Mouse (Mus musculus): ENCODE measurements around the gene Mgat4a.

The Mgat4a gene

DNA sequence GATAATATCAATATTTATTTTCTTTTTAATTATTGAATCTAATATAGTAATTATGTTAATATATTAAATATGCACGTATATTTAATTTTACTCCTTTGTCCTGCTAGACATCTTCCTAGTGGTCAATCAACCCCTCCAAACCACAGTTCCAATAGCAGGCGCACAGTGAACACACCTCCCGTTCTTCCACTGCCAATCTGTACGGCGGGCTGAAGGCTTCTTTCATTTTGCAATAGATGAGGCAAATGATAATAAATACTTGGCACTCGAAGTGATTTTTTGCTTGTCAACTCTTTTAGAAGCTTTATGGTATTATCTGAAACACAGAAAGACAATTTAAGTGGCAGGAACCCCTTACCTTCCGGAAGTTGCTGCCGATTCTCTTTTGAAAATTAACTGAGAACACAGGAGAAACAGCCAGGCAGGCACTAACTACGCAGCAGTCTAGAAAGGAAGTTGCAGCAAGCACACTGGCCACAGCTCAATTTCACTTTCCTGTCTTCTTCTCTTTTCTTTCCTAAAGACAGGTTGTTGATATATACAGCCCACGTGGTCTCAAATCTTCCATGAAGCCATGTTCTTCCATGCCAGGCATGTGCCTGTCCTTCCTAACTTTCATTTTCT is 45.0 kb downstream of the Mgat4a start:
- no peak for DNase-seq (ENCODE audit: low spot score in 2 of 2)

DNA sequence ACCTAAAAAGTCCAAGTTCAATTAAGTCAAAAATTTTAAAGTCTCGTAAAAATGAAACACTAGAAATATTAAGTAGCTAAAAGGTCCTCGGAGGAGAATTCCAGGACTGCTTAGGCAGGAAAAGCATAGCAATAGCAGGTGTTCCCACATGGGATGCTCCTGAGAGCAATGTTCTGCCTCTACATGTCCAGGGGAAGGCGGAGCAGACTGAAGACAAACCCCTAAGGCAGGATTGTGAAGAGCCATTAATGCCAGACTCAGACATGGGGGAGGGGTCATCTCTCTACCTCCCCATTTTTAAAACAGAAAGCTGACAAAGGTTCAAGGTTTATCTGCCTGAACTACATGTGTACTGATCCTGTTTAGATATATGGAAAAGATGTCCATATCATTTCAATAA is 45.7 kb downstream of the Mgat4a start:
- DNase-seq (ENCODE audit: low spot score in 2 of 2) = no peak

DNA sequence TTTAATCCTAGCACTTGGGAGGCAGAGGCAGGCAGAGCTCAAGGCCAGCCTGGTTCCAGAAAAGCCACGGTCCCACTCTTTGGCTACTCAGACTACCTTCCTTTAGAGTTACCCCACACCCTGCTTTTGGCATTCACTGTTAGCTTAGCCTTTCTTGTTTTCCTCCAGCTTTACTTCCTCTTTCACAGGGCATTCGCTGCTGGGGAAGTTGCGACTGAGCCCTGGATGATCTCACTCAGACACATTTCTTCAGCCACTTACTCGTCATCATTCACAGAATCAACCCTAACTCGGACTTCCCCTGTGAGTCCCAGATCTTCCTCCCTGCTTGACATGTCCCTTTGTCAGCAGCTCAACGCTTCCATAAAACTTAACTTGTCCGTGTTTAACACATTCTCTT is 49.1 kb downstream of the Mgat4a start:
- no peak for DNase-seq (ENCODE audit: low spot score in 2 of 2)

DNA sequence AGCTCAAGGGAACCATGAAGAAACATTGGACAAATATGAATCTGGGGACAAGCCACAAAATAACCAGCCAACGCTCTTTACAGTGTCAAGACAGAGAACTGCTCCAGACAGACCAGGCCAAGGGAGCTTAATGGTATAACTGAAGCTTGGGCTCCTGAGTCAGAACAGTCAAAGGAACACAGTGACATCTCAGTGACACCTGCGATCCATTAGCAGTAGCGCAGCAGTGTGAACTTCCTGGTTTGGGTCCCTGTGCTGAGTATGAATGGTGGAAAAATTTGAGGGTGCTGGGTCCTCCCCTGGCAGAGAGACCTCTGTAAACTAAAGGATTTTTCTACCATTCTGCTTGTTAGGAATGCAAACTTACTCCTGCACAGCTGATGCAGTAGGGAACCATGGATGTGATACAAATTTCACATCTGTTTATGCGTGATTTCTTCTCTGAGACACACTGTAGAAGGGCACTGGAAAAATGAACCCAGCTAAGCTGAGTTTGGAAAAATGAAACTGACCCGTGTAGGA is 50.1 kb downstream of the Mgat4a start:
- DNase-seq (ENCODE audit: low spot score in 2 of 2) = no peak

DNA sequence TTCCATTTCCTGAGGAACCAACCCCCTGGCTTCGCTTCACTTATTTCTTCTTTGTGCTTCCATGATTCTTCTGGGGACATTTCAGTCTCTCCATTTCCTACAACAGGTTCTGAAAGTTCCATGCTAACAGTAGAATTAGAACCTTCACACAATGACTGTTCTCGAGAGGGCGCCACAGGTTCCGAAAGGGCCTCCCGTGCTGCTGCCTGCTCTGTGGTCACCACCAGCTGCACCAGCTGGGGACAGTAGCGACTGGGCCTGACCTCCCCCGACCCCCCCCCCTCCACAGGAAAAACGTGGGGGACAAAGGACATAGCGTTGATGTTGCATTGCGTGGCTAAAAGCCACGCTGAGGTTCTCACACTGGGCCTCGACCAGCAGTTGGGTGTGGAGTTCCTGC is 52.3 kb downstream of the Mgat4a start:
- no peak for DNase-seq (ENCODE audit: low spot score in 2 of 2)

DNA sequence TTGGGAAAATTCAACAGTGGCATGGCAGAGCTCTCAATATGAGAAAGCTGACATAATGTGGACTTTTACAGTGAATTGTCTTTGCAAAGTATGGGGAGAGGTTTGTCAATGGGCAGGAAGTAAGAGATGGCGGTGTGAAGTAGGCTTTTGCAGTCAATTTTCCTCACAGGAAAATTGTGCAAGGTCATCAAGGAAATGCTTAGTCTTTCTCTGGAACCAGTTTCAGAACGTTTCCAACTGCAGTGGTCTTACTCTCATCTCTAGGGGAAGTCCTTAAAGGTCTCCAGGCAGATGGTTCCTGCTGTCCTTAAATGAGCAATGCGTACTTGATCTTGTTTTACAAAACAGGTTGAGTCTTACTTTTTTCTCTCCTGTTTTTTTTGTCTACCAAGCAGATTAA is 53.8 kb downstream of the Mgat4a start:
- no peak for DNase-seq (ENCODE audit: low spot score in 2 of 2)

DNA sequence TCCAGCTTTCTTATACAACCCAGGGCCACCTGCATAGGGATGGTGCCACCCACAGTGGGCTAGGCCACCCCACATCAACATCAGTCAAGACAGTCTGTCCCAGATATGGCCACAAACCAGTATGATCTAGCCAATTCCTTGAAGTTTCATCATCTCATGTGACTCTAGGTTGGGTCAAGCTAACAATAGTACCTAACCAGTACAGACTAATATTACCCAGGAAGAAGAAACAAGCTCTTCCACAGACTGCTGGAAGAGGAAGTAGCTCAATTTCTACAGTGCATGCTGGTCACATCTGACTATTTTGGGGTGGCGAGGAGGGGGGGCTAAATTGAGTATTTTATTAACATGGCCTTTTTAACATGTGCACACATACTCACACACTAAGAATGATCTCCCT is 54.4 kb downstream of the Mgat4a start:
- no peak for DNase-seq (ENCODE audit: low spot score in 2 of 2)

DNA sequence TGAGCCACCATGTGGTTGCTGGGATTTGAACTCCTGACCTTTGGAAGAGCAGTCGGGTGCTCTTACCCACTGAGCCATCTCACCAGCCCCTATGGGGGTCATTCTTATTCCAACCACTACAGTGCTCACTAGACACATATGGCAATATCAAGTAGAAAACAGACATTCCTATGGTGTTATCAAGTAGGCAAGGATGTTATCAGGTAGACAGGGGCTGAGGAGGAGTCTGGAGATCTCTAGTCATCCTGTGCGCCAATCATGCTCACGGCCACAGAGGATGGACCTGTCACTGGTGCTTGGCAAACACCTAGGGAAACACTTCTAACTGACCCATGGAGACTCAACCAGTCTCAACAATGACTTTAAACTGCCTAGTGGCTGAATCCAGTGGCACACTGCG is 56.2 kb downstream of the Mgat4a start:
- no peak for DNase-seq (ENCODE audit: low spot score in 2 of 2)

DNA sequence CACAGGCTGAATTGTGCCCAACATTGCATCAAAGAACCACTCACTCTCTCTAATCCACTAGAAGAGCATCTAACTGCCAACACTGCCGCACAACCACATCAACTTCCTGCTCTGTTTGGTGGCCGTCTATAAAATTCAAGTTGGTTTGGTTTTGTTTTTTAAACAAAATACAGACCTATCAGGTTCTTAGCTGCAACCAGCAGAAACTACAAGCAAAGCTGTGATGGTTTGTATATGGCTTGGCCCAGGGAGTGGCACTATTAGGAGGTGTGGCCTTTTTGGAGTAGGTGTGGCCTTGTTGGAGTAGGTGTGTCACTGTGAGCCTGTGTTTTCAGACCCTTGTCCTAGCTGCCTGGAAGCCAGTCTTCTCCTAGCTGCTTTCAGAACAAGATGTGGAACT is 59.5 kb downstream of the Mgat4a start:
- DNase-seq (ENCODE audit: low spot score in 2 of 2) = no peak

DNA sequence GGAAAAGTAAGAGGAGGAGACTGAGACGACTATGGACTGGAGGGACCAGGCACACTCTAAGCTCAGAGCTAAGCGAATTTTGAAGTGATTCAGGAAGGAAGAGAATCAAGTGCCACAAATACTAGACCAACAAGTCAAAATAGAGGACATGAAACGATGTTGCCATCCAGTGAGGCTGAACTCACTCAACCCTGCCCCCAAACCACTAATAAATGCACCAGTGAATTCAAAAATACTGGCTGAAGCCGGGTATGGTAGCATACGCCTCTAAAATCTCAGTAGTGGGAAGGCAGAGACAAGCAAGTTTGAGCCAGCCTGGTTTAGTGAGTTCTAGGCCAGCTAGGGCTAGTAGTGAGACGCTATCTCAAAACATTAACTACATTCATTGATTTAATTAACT is 60.1 kb downstream of the Mgat4a start:
- no peak for DNase-seq (ENCODE audit: low spot score in 2 of 2)

DNA sequence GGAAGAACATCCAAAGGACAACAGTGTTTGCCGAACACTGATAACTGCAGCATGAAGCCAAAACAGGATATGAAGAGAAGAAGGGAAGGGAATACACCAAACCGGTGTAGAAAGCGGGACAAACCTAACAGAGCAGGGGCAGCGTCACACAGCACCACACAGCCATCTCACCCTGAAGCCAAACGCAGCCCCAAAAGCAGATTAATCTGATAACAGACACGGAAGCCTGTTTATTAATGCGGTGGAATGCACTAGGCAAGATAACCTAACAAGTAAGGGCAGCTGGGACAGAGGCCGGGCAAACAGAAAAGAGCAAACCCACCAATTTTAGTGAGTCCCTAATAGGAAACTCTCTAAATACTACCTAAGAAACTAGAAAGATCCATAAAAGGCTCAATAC is 61.1 kb downstream of the Mgat4a start:
- no peak for DNase-seq (ENCODE audit: low spot score in 2 of 2)

DNA sequence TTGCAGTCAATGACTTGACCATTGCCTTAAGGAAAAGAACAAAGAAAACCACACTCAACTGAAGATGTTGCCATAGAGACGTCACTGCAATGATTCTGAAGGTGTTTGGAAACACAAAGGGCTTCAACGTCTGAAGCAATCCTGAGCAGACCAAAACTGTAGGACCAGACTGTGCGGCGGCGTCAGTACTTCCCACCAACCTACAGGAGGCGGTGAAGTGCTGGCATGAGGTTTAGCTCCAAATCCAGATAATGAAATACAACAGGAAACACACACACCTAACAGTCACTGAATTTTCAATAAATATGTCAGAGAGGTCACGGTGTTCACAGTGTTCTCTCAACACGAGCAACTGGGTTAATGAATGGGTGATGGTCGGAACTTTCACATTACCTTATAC is 61.7 kb downstream of the Mgat4a start:
- no peak for DNase-seq (ENCODE audit: low spot score in 2 of 2)

DNA sequence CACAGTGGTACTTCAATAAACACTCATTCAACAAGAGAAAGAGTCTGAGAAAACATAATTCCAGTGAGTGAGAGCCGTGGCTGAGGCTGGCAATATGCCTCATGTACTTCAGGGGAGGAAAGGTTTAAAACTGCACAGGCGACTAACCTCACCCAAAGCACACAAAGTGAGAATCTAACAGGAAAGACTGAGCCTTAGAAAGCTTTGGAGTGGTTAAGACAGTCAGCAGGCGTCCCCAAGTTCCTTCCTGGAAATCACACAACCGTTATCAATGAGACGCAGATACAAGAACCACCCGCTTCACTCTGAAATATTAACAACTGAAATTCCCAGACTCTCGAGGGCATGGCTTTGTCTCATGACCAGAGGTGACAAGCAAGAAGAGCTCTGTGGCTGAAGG is 62.4 kb downstream of the Mgat4a start:
- no peak for DNase-seq (ENCODE audit: low spot score in 2 of 2)

DNA sequence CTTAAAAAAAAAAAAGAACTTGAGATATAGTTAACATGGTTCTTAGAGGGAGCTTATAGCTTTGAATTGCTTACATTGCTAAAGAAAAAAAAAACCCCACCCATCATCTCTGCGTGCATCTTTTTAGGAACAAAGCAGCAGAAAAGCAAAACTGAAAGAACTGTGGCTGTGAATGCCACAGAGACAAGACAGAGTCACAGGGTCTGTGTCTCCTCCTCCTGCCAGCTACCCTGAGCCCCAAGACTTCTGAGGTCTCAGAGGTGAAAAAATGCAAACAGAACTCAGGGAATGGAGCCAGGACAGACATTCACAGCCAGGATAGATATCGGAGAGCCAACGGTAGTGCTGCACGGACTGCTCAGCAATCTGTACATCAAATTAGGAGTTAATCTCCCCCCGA is 62.9 kb downstream of the Mgat4a start:
- DNase-seq (ENCODE audit: low spot score in 2 of 2) = no peak

DNA sequence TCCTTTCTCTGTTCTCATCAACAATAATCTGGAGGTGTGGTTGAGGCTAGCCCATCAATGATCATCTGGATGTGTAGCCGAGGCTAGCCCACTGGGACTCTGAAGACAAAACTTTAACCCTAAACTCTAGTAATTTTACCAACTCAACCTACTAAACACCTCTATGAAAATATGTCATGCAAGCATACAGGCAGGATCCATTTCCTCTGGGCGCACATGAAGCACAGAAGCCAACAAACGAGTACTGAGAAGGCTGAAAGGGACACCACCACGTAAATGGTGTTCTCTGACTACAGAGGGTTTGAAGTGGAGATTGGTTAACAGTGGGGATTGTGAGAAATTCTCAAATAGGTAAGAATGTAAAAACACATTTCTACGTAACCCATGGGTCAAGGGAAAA is 63.6 kb downstream of the Mgat4a start:
- DNase-seq (ENCODE audit: low spot score in 2 of 2) = no peak

DNA sequence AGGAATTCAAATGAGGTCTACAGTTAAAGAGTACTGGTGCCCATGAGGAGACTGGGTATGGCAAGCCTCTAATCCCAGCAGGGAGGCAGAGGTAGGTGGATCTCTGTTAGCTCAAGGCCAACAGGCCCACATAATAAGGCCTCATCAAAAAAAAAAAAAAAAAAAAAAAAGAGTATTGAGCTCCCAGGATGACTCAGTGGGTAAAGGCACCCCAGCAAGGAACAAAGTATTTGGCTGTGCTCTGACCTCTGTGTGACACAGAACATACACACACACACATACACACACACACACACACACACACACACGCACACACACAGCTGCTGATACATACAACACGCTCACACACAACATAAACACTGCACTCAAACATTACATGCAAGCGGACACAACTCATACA is 65.5 kb downstream of the Mgat4a start:
- no peak for DNase-seq (ENCODE audit: low spot score in 2 of 2)

DNA sequence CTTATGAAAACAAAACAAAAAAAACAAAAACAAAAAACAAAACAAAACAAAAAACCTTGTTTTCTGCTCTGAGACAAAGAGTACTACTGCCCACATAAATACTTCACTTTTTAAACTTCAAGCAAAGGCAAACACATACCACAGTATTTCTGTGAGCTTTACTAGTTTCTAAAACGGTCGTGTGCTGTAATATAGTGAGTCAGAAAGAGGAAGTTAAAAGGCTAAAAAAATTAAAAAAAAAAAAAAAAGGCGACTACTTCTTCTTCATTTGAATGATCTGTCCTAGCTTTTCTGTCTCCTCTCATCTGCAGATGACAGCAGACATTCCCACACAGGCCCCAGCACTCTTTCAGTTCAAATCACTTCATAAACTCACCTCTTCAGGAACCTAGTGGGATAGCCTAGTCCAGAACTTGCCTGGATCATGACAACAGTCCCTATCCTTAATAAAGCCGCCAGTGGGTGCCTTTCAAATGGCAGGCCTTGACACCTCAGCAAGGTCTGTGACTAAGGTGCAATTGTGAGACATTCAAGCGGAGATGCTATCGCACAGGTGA is 66.1 kb downstream of the Mgat4a start:
- DNase-seq (ENCODE audit: low spot score in 2 of 2) = no peak

DNA sequence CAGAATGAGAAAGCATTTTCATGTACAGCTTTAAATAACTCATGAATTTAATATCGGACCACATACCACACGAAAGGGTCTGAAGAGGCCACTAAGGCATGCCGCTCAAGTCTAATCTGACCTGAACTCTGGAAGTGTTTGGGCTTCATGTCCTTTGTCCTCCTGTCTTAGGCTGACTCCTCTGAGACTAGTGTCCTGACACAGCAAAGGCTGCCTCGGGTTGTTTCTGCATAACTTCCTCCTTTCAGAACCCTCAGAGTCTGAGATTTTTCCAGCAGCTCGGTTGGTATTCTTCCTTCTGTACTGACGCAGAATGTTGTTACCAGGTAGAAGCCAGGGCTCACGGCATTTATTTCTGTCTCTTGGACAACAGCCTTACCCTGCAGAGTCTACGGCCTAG is 66.8 kb downstream of the Mgat4a start:
- DNase-seq (ENCODE audit: low spot score in 2 of 2) = no peak

DNA sequence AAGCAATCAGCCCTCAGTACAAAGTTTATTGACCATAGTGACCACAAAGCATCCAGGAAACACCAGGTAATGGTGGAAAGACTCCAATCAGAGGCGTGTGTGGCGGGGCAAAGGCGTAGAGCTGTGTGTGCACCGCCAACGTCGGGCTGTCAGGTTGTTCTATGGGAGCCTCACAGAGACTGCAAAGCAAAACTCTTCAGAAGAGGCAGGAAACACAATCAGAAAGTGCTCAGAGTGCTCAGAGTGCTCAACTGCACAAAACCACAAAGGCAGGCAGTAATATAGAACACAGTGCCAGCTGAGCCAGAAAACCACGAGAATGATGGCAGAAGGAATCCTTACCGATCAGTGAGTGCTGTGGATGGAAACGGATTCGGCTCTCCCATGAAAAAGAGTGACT is 67.6 kb downstream of the Mgat4a start:
- no peak for DNase-seq (ENCODE audit: low spot score in 2 of 2)

DNA sequence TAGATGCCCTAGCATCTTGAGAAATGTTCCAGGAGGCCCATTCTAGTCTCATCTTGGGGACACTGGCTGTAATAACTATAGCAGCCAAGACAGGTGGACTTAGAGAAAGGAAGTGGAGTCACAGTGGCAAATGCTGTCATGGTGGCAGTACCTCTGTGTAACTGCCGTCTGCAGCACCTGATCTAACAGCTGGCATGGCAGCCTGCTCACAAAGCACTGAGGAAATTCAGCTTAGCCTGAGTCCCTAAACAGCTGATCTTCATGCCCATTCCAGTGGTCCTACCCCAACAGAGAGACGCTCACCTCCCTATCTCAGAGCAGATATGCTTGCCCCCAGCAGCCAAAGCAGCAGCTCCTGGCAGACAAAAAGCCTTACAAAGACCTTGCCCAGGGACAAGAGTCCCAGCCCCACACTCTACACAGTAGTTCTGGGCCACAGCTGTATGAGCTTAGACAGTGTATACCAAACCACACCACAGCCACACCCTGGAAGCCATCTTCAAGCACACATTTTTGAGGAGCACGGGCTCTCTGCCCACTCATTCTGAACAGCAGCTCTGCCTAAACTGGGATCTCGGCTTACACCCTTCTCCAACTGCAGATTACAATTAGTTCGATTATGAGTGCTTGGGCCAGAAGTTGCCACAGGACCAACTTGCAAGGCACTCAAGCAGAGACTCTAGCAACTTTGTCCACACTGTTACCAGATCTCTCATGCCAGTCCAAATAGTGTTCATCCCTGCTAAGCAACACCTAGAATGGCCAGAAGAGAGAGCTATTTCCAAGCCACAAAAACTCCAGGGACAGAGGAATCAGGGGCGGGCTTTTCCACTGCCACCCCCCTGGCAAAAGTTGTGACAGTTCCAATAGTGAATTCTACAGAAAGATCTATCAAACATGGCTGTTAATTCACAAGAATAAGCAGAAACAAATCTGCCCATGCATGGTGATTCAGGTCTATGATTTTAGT is 69.4 kb downstream of the Mgat4a start:
- DNase-seq (ENCODE audit: low spot score in 2 of 2) = no peak

DNA sequence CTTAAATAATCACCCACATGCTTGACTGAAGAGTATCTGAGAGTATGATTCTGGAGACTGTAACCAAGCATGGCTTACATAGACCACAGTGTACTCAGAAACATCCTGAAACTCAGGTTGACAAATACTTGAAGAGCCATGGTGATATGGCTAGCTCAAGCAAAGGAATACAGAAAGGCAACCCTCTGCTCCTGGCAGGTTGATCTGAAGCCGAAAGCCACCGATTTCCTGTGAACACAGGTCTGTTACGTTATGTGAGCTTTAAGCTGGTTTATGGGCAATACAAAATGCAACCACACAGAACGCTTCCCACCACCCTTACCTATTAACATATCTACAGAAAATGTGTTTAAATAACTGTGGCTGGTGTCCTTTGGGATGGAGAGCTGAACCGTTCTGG is 71.8 kb downstream of the Mgat4a start:
- DNase-seq (ENCODE audit: low spot score in 2 of 2) = no peak

DNA sequence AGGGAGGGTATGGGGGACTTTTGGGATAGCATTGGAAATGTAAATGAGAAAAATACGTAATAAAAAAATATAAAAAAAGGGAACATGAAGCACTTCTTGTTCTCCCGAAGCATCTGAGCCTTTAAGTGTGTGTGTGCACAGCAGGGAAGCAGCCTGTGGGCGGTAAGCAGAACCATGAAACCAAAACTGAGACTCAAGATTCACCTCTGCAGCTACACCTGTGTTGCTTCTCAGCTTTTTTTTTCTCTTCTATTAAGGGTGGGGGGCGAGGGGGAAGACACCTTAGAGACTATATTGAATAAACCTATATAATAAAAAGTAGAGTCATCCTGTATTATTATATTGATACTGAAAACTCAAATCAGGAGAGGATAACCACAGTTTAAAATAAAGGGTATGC is 73.0 kb downstream of the Mgat4a start:
- no peak for DNase-seq (ENCODE audit: low spot score in 2 of 2)
